Mouse (Mus musculus): ENCODE data around the gene Fxyd2. TPM values are rescaled to one million over a fixed set of nuclear protein-coding genes. Genes with fewer than 3 reads are reported as not detected.
A peak's percentile ranks its signal among the peaks of the same experiment; 100 is the strongest.

The Fxyd2 gene
- polyA plus RNA-seq, 1 experiment from 2014 or later, result 1.6 TPM

GRCm38 (mm10) chr9:45401851-45402250 lies 2.4 kb downstream of the Fxyd2 start:
- peaks cover 23% of the 10 kb centered on the region for H3K27me3 ChIP-seq (ENCODE audit: control insufficient read depth, insufficient read depth, low read length)
- no peaks in the 10 kb centered on the region for H3K9me3 ChIP-seq (replicated peaks; ENCODE audit: control insufficient read depth, low read length)
- no peak overlapping the region for H3K27ac ChIP-seq (ENCODE audit: low read depth, low read length)
- no peaks in the 10 kb centered on the region for H3K36me3 ChIP-seq (ENCODE audit: control insufficient read depth, insufficient read depth, low read length)
- 53% methylated on average over 4 of the region's 4 CpGs for WGBS (ENCODE audit: insufficient replicate concordance)
- no peak overlapping the region for H3K4me2 ChIP-seq
- ATAC-seq (replicated peaks; ENCODE audit: insufficient number of reproducible peaks, low FRiP score, low TSS enrichment), result no peak
- H3K9ac ChIP-seq (ENCODE audit: low read depth, low read length), result no peak overlapping the region
- H3K4me1 ChIP-seq (ENCODE audit: control insufficient read depth, insufficient read depth, low read length), result no peaks in the 10 kb centered on the region
- no peak overlapping the region for H3K4me3 ChIP-seq (ENCODE audit: low read depth, low read length)

- Histone ChIP-seq H3K36me3 (ENCODE audit: control insufficient read depth, insufficient read depth, low read length) (no peaks in the 10 kb centered on the region), H3K9ac (ENCODE audit: low read depth, low read length) (no peak overlapping the region), H3K9me3 (replicated peaks; ENCODE audit: control insufficient read depth, low read length) (no peaks in the 10 kb centered on the region), H3K4me1 (ENCODE audit: control insufficient read depth, insufficient read depth, low read length) (no peaks in the 10 kb centered on the region), H3K4me2 (no peak overlapping the region), H3K27me3 (ENCODE audit: control insufficient read depth, insufficient read depth, low read length) (peaks cover 25% of the 10 kb centered on the region), H3K27ac (ENCODE audit: low read depth, low read length) (no peak overlapping the region), H3K4me3 (ENCODE audit: low read depth, low read length) (no peak overlapping the region)
- 45% methylated on average over 2 of the region's 2 CpGs for WGBS (ENCODE audit: insufficient replicate concordance)
- no peak for ATAC-seq (replicated peaks; ENCODE audit: insufficient number of reproducible peaks, low FRiP score, low TSS enrichment)
These were observed 3.5 kb downstream of the Fxyd2 start for GRCm38 (mm10) chr9:45402957-45403356.

- WGBS (ENCODE audit: insufficient replicate concordance), result 47% methylated on average over 5 of the region's 5 CpGs
- no peak for ATAC-seq (replicated peaks; ENCODE audit: insufficient number of reproducible peaks, low FRiP score, low TSS enrichment)
- no peak overlapping the region for H3K4me3 ChIP-seq (ENCODE audit: low read depth, low read length)
These were observed 6.2 kb downstream of the Fxyd2 start for GRCm38 (mm10) chr9:45405694-45406093.

GRCm38 (mm10) chr9:45406808-45407207 lies 7.3 kb downstream of the Fxyd2 start:
- ATAC-seq (replicated peaks; ENCODE audit: insufficient number of reproducible peaks, low FRiP score, low TSS enrichment), result no peak
- WGBS (ENCODE audit: insufficient replicate concordance), result 78% methylated on average over 3 of the region's 3 CpGs
- H3K4me1 ChIP-seq (ENCODE audit: control insufficient read depth, insufficient read depth, low read length), result no peaks in the 10 kb centered on the region
- peaks cover 28% of the 10 kb centered on the region for H3K27me3 ChIP-seq (ENCODE audit: control insufficient read depth, insufficient read depth, low read length)
- H3K9me3 ChIP-seq (replicated peaks; ENCODE audit: control insufficient read depth, low read length), result no peaks in the 10 kb centered on the region
- H3K36me3 ChIP-seq (ENCODE audit: control insufficient read depth, insufficient read depth, low read length), result no peaks in the 10 kb centered on the region
- H3K9ac ChIP-seq (ENCODE audit: low read depth, low read length), result no peak overlapping the region
- H3K4me3 ChIP-seq (ENCODE audit: low read depth, low read length), result no peak overlapping the region
- H3K4me2 ChIP-seq, result no peak overlapping the region
- H3K27ac ChIP-seq (ENCODE audit: low read depth, low read length), result no peak overlapping the region

More at GRCm38 (mm10) chr9:45405694-45406093, 6.2 kb downstream of the Fxyd2 start:
- Histone ChIP-seq H3K27ac (ENCODE audit: low read depth, low read length) (no peak overlapping the region), H3K9me3 (replicated peaks; ENCODE audit: control insufficient read depth, low read length) (no peaks in the 10 kb centered on the region), H3K36me3 (ENCODE audit: control insufficient read depth, insufficient read depth, low read length) (no peaks in the 10 kb centered on the region), H3K4me2 (no peak overlapping the region), H3K9ac (ENCODE audit: low read depth, low read length) (no peak overlapping the region), H3K27me3 (ENCODE audit: control insufficient read depth, insufficient read depth, low read length) (peaks cover 26% of the 10 kb centered on the region), H3K4me1 (ENCODE audit: control insufficient read depth, insufficient read depth, low read length) (no peaks in the 10 kb centered on the region)

- Histone ChIP-seq H3K27me3 (ENCODE audit: control insufficient read depth, insufficient read depth, low read length) (peaks cover 19% of the 10 kb centered on the region), H3K4me2 (peak overlapping the region; percentile 59), H3K4me1 (ENCODE audit: control insufficient read depth, insufficient read depth, low read length) (no peaks in the 10 kb centered on the region), H3K27ac (ENCODE audit: low read depth, low read length) (no peak overlapping the region), H3K9ac (ENCODE audit: low read depth, low read length) (0 out of 2 replicates have a peak overlapping the region, but pooled peaks have one; percentile 28), H3K9me3 (replicated peaks; ENCODE audit: control insufficient read depth, low read length) (no peaks in the 10 kb centered on the region), H3K4me3 (ENCODE audit: low read depth, low read length) (peak overlapping the region; percentile 15; the same call in 1 of the 2 replicates), H3K36me3 (ENCODE audit: control insufficient read depth, insufficient read depth, low read length) (no peaks in the 10 kb centered on the region)
- WGBS (ENCODE audit: insufficient replicate concordance), result 40% methylated on average over 33 of the region's 33 CpGs
- no peak; the same call in 1 of the 2 replicates for ATAC-seq (replicated peaks; ENCODE audit: insufficient number of reproducible peaks, low FRiP score, low TSS enrichment)
These were observed 8.5 kb downstream of the Fxyd2 start for GRCm38 (mm10) chr9:45407706-45408675.

GRCm38 (mm10) chr9:45410193-45410592 lies 10.7 kb downstream of the Fxyd2 start:
- Histone ChIP-seq H3K4me1 (ENCODE audit: control insufficient read depth, insufficient read depth, low read length) (no peaks in the 10 kb centered on the region), H3K9me3 (replicated peaks; ENCODE audit: control insufficient read depth, low read length) (no peaks in the 10 kb centered on the region), H3K4me2 (no peak overlapping the region), H3K27me3 (ENCODE audit: control insufficient read depth, insufficient read depth, low read length) (peaks cover 13% of the 10 kb centered on the region), H3K4me3 (ENCODE audit: low read depth, low read length) (no peak overlapping the region), H3K9ac (ENCODE audit: low read depth, low read length) (no peak overlapping the region), H3K36me3 (ENCODE audit: control insufficient read depth, insufficient read depth, low read length) (no peaks in the 10 kb centered on the region), H3K27ac (ENCODE audit: low read depth, low read length) (no peak overlapping the region)
- WGBS (ENCODE audit: insufficient replicate concordance), result 57% methylated on average over 5 of the region's 5 CpGs
- no peak for ATAC-seq (replicated peaks; ENCODE audit: insufficient number of reproducible peaks, low FRiP score, low TSS enrichment)

- no peaks in the 10 kb centered on the region for H3K4me1 ChIP-seq (ENCODE audit: control insufficient read depth, insufficient read depth, low read length)
- no peaks in the 10 kb centered on the region for H3K36me3 ChIP-seq (ENCODE audit: control insufficient read depth, insufficient read depth, low read length)
- no peak for ATAC-seq (replicated peaks; ENCODE audit: insufficient number of reproducible peaks, low FRiP score, low TSS enrichment)
- peaks cover 13% of the 10 kb centered on the region for H3K27me3 ChIP-seq (ENCODE audit: control insufficient read depth, insufficient read depth, low read length)
- no peak overlapping the region for H3K27ac ChIP-seq (ENCODE audit: low read depth, low read length)
- no peak overlapping the region for H3K4me3 ChIP-seq (ENCODE audit: low read depth, low read length)
- no peaks in the 10 kb centered on the region for H3K9me3 ChIP-seq (replicated peaks; ENCODE audit: control insufficient read depth, low read length)
- no peak overlapping the region for H3K4me2 ChIP-seq
- whole genome bisulfite sequencing (ENCODE audit: insufficient replicate concordance), result 65% methylated on average over 2 of the region's 2 CpGs
- H3K9ac ChIP-seq (ENCODE audit: low read depth, low read length), result no peak overlapping the region
These were observed 11.1 kb downstream of the Fxyd2 start for GRCm38 (mm10) chr9:45410614-45411013.

- Histone ChIP-seq H3K27ac (ENCODE audit: low read depth, low read length) (no peak overlapping the region), H3K9me3 (replicated peaks; ENCODE audit: control insufficient read depth, low read length) (no peaks in the 10 kb centered on the region), H3K4me1 (ENCODE audit: control insufficient read depth, insufficient read depth, low read length) (no peaks in the 10 kb centered on the region), H3K36me3 (ENCODE audit: control insufficient read depth, insufficient read depth, low read length) (no peaks in the 10 kb centered on the region), H3K4me2 (no peak overlapping the region), H3K4me3 (ENCODE audit: low read depth, low read length) (no peak overlapping the region), H3K27me3 (ENCODE audit: control insufficient read depth, insufficient read depth, low read length) (peaks cover 13% of the 10 kb centered on the region), H3K9ac (ENCODE audit: low read depth, low read length) (no peak overlapping the region)
- ATAC-seq (replicated peaks; ENCODE audit: insufficient number of reproducible peaks, low FRiP score, low TSS enrichment), result no peak
- 62% methylated on average over 3 of the region's 3 CpGs for WGBS (ENCODE audit: insufficient replicate concordance)
These were observed 11.6 kb downstream of the Fxyd2 start for GRCm38 (mm10) chr9:45411111-45411510.

Measured in heart, embryonic 11.5 days (tissue).